Mouse (Mus musculus): ENCODE results near the gene Hbb-bh2. TPM values are rescaled to one million over a fixed set of nuclear protein-coding genes. Genes with fewer than 3 reads are reported as not detected.
"Not testable (repeated sequence)": the region's sequence is repeated elsewhere in the genome, so short reads cannot be mapped to it uniquely, and the experiment has no call there.

The Hbb-bh2 gene
- polyA plus RNA-seq, 1 experiment from 2014 or later = not detected

- Histone ChIP-seq H3K4me2 (replicated peaks; ENCODE audit: low read depth, low read length) (no peak overlapping the region), H3K27ac (ENCODE audit: low read depth, low read length) (no peak overlapping the region), H3K9ac (ENCODE audit: low read depth, low read length) (no peak overlapping the region), H3K36me3 (ENCODE audit: control insufficient read depth, insufficient read depth, low read length) (no peaks in the 10 kb centered on the region), H3K4me1 (replicated peaks; ENCODE audit: control insufficient read depth, insufficient read depth, low read length) (no peaks in the 10 kb centered on the region), H3K4me3 (ENCODE audit: low read depth, low read length) (no peak overlapping the region), H3K9me3 (ENCODE audit: control insufficient read depth, low read length) (no peaks in the 10 kb centered on the region), H3K27me3 (ENCODE audit: control insufficient read depth, insufficient read depth, low read length) (no peaks in the 10 kb centered on the region)
- ATAC-seq (ENCODE audit: low FRiP score) = no peak
- no peak for DNase-seq (ENCODE audit: low spot score)
- 92% methylated on average over 3 of the region's 3 CpGs for WGBS
These were observed 14.6 kb downstream of the Hbb-bh2 start for GRCm38 (mm10) chr7:103825536-103826254.

- no peaks in the 10 kb centered on the region for H3K27me3 ChIP-seq (ENCODE audit: control insufficient read depth, insufficient read depth, low read length)
- 91% methylated on average over 2 of the region's 2 CpGs for WGBS
- H3K36me3 ChIP-seq (ENCODE audit: control insufficient read depth, insufficient read depth, low read length) = no peaks in the 10 kb centered on the region
- ATAC-seq (ENCODE audit: low FRiP score) = no peak
- H3K9me3 ChIP-seq (ENCODE audit: control insufficient read depth, low read length) = no peaks in the 10 kb centered on the region
- H3K27ac ChIP-seq (ENCODE audit: low read depth, low read length) = no peak overlapping the region
- H3K9ac ChIP-seq (ENCODE audit: low read depth, low read length) = no peak overlapping the region
- no peak overlapping the region for H3K4me2 ChIP-seq (replicated peaks; ENCODE audit: low read depth, low read length)
- no peak overlapping the region for H3K4me3 ChIP-seq (ENCODE audit: low read depth, low read length)
- DNase-seq (ENCODE audit: low spot score) = no peak
- no peaks in the 10 kb centered on the region for H3K4me1 ChIP-seq (replicated peaks; ENCODE audit: control insufficient read depth, insufficient read depth, low read length)
These were observed 15.7 kb downstream of the Hbb-bh2 start for GRCm38 (mm10) chr7:103824597-103824996.

- not testable (repeated sequence) for H3K4me1 ChIP-seq (replicated peaks; ENCODE audit: control insufficient read depth, insufficient read depth, low read length); H3K4me2 ChIP-seq (replicated peaks; ENCODE audit: low read depth, low read length); H3K27me3 ChIP-seq (ENCODE audit: control insufficient read depth, insufficient read depth, low read length); H3K36me3 ChIP-seq (ENCODE audit: control insufficient read depth, insufficient read depth, low read length); DNase-seq (ENCODE audit: low spot score); H3K9me3 ChIP-seq (ENCODE audit: control insufficient read depth, low read length); H3K4me3 ChIP-seq (ENCODE audit: low read depth, low read length); ATAC-seq (ENCODE audit: low FRiP score); H3K27ac ChIP-seq (ENCODE audit: low read depth, low read length); H3K9ac ChIP-seq (ENCODE audit: low read depth, low read length)
- WGBS = 100% methylated on average over 1 of the region's 2 CpGs
These were observed 25.2 kb downstream of the Hbb-bh2 start for GRCm38 (mm10) chr7:103815085-103815484.

- WGBS = 87% methylated on average over 3 of the region's 3 CpGs
- H3K27ac ChIP-seq (ENCODE audit: low read depth, low read length) = no peak within 1 kb of the TSS
- DNase-seq (ENCODE audit: low spot score) = no peak
- no peak within 1 kb of the TSS for H3K4me3 ChIP-seq (ENCODE audit: low read depth, low read length)
- H3K27me3 ChIP-seq (ENCODE audit: control insufficient read depth, insufficient read depth, low read length) = no peaks in the 10 kb centered on the region
- H3K9ac ChIP-seq (ENCODE audit: low read depth, low read length) = no peak within 1 kb of the TSS
- no peaks in the 10 kb centered on the region for H3K4me1 ChIP-seq (replicated peaks; ENCODE audit: control insufficient read depth, insufficient read depth, low read length)
- H3K36me3 ChIP-seq (ENCODE audit: control insufficient read depth, insufficient read depth, low read length) = no peaks in the 10 kb centered on the region
- H3K4me2 ChIP-seq (replicated peaks; ENCODE audit: low read depth, low read length) = no peak within 1 kb of the TSS
- H3K9me3 ChIP-seq (ENCODE audit: control insufficient read depth, low read length) = no peaks in the 10 kb centered on the region
- no peak for ATAC-seq (ENCODE audit: low FRiP score)
These were observed 26.6 kb downstream of the Hbb-bh2 start, which contains the start of gene Hbb-bt for GRCm38 (mm10) chr7:103813766-103814165. Hbb-bt (minus strand) TSS chr7:103813996.

GRCm38 (mm10) chr7:103813152-103813551, 27.2 kb downstream of the Hbb-bh2 start:
- H3K4me1 ChIP-seq (replicated peaks; ENCODE audit: control insufficient read depth, insufficient read depth, low read length); H3K4me3 ChIP-seq (ENCODE audit: low read depth, low read length); DNase-seq (ENCODE audit: low spot score); ATAC-seq (ENCODE audit: low FRiP score); H3K27ac ChIP-seq (ENCODE audit: low read depth, low read length); H3K4me2 ChIP-seq (replicated peaks; ENCODE audit: low read depth, low read length); H3K36me3 ChIP-seq (ENCODE audit: control insufficient read depth, insufficient read depth, low read length); H3K9ac ChIP-seq (ENCODE audit: low read depth, low read length); H3K27me3 ChIP-seq (ENCODE audit: control insufficient read depth, insufficient read depth, low read length); H3K9me3 ChIP-seq (ENCODE audit: control insufficient read depth, low read length): not testable (repeated sequence)
- no CpG with 5 or more reads among the region's 3 CpGs for WGBS

- no peaks in the 10 kb centered on the region for H3K4me1 ChIP-seq (replicated peaks; ENCODE audit: control insufficient read depth, insufficient read depth, low read length)
- H3K9ac ChIP-seq (ENCODE audit: low read depth, low read length) = no peak overlapping the region
- no peak overlapping the region for H3K4me3 ChIP-seq (ENCODE audit: low read depth, low read length)
- WGBS = 75% methylated on average over 1 of the region's 1 CpGs
- H3K36me3 ChIP-seq (ENCODE audit: control insufficient read depth, insufficient read depth, low read length) = no peaks in the 10 kb centered on the region
- H3K27ac ChIP-seq (ENCODE audit: low read depth, low read length) = no peak overlapping the region
- no peaks in the 10 kb centered on the region for H3K27me3 ChIP-seq (ENCODE audit: control insufficient read depth, insufficient read depth, low read length)
- H3K9me3 ChIP-seq (ENCODE audit: control insufficient read depth, low read length) = no peaks in the 10 kb centered on the region
- H3K4me2 ChIP-seq (replicated peaks; ENCODE audit: low read depth, low read length) = no peak overlapping the region
- no peak for DNase-seq (ENCODE audit: low spot score)
- ATAC-seq (ENCODE audit: low FRiP score) = no peak
These were observed 28.1 kb downstream of the Hbb-bh2 start for GRCm38 (mm10) chr7:103812174-103812573.

- WGBS = 87% methylated on average over 1 of the region's 1 CpGs
- Histone ChIP-seq H3K27ac (ENCODE audit: low read depth, low read length) (no peak overlapping the region), H3K4me3 (ENCODE audit: low read depth, low read length) (no peak overlapping the region), H3K27me3 (ENCODE audit: control insufficient read depth, insufficient read depth, low read length) (no peaks in the 10 kb centered on the region), H3K9me3 (ENCODE audit: control insufficient read depth, low read length) (no peaks in the 10 kb centered on the region), H3K4me2 (replicated peaks; ENCODE audit: low read depth, low read length) (no peak overlapping the region), H3K36me3 (ENCODE audit: control insufficient read depth, insufficient read depth, low read length) (no peaks in the 10 kb centered on the region), H3K9ac (ENCODE audit: low read depth, low read length) (no peak overlapping the region), H3K4me1 (replicated peaks; ENCODE audit: control insufficient read depth, insufficient read depth, low read length) (no peaks in the 10 kb centered on the region)
- DNase-seq (ENCODE audit: low spot score) (no peak), ATAC-seq (ENCODE audit: low FRiP score) (no peak)
These were observed 29.0 kb downstream of the Hbb-bh2 start for GRCm38 (mm10) chr7:103811223-103811845.

GRCm38 (mm10) chr7:103810746-103811145, 29.6 kb downstream of the Hbb-bh2 start:
- H3K9me3 ChIP-seq (ENCODE audit: control insufficient read depth, low read length) = no peaks in the 10 kb centered on the region
- H3K27me3 ChIP-seq (ENCODE audit: control insufficient read depth, insufficient read depth, low read length) = no peaks in the 10 kb centered on the region
- no peaks in the 10 kb centered on the region for H3K36me3 ChIP-seq (ENCODE audit: control insufficient read depth, insufficient read depth, low read length)
- no peak overlapping the region for H3K9ac ChIP-seq (ENCODE audit: low read depth, low read length)
- H3K27ac ChIP-seq (ENCODE audit: low read depth, low read length) = no peak overlapping the region
- no peak overlapping the region for H3K4me2 ChIP-seq (replicated peaks; ENCODE audit: low read depth, low read length)
- no peak for ATAC-seq (ENCODE audit: low FRiP score)
- WGBS = 83% methylated on average over 3 of the region's 3 CpGs
- DNase-seq (ENCODE audit: low spot score) = no peak
- H3K4me1 ChIP-seq (replicated peaks; ENCODE audit: control insufficient read depth, insufficient read depth, low read length) = no peaks in the 10 kb centered on the region
- H3K4me3 ChIP-seq (ENCODE audit: low read depth, low read length) = no peak overlapping the region

- WGBS = 97% methylated on average over 1 of the region's 1 CpGs
- Histone ChIP-seq H3K4me1 (replicated peaks; ENCODE audit: control insufficient read depth, insufficient read depth, low read length) (no peaks in the 10 kb centered on the region), H3K9ac (ENCODE audit: low read depth, low read length) (no peak overlapping the region), H3K4me3 (ENCODE audit: low read depth, low read length) (no peak overlapping the region), H3K36me3 (ENCODE audit: control insufficient read depth, insufficient read depth, low read length) (no peaks in the 10 kb centered on the region), H3K4me2 (replicated peaks; ENCODE audit: low read depth, low read length) (no peak overlapping the region), H3K27me3 (ENCODE audit: control insufficient read depth, insufficient read depth, low read length) (no peaks in the 10 kb centered on the region), H3K9me3 (ENCODE audit: control insufficient read depth, low read length) (no peaks in the 10 kb centered on the region), H3K27ac (ENCODE audit: low read depth, low read length) (no peak overlapping the region)
- ATAC-seq (ENCODE audit: low FRiP score) (no peak), DNase-seq (ENCODE audit: low spot score) (no peak)
These were observed 30.0 kb downstream of the Hbb-bh2 start for GRCm38 (mm10) chr7:103810296-103810695.
